Mouse (Mus musculus) CD4-positive, CD25-positive, alpha-beta regulatory T cell, adult 2 months (primary cell): Measurements from ENCODE around the gene Hist1h1c.

ENCODE experiments used
- DNase-seq: peaks from one replicate; pipeline ENCODE4 v3.0.0-alpha.2; 2012; ENCODE audit warnings: low read depth, low spot score

Gene Hist1h1c

DNA sequence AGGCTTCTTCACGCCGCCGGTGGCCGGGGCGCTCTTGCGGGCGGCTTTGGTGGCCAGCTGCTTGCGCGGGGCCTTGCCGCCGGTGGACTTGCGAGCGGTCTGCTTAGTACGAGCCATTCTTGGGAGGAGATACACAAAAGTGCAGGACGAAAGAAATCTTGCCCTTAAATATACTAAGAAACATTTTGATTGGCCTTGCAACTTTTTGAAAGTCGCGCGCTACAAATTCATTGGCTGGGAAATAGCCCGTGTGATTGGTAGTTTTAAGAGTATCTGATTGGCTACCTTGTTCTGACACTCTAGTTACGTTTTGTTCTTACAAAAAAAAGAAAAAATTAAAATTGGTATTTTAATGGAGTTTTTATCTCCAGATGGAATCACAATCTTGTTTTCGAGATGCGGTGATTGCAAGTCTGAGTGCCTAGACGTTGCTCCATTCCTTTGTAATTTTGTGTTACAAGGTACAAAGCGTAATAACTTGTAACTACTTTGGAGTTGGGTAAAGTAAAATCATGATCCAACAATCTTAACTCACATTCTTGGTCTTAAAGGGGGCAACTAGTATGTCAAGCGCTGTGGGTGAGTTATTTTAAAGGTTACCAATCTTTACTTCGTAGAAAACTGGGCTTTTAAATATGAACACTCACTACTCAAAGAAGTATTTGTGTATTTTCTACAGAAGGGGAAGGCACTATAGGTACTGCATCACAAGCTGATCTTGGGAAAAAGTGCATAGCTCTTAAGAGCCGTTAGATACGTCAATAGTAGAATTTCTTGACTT, 7.0 kb downstream of the Hist1h1c start, which contains the start of gene Hist1h3c:
Gene Hist1h3c (minus strand): TSS at position 222 of the 781 bp plus-strand sequence.
- DNase-seq, result peak; percentile 91

- peak; percentile 87 for DNase-seq
Observed at GRCm38 (mm10) chr13:23746201-23747080, 7.8 kb downstream of the Hist1h1c start, which contains the start of gene Hist1h2bb. Gene Hist1h2bb, plus strand, starts transcription at chr13:23746734.

GRCm38 (mm10) chr13:23747081-23747891, 8.7 kb downstream of the Hist1h1c start:
- peak; percentile 31 for DNase-seq

DNA sequence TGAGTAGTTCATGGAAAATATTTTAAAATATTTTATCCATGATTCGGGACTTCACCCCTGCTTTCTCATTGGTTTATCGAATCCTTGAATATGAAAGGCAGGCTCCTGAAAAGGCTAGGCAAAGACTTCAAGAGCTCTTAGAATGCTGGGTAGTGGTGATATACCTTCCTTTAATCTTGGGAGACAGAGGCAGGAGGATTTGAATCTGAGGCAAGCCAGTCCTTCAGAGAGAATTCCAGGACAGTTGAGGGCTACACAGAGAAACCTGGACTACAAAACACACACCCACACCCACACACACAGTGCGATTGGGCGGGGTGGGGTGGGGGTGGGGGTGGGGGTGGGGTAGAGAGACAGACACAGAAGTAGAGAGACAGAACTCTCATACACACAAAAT, 9.3 kb downstream of the Hist1h1c start:
- DNase-seq, result no peak

GRCm38 (mm10) chr13:23749563-23750121, 11.0 kb downstream of the Hist1h1c start:
- DNase-seq, result no peak

GRCm38 (mm10) chr13:23750839-23751477, 12.3 kb downstream of the Hist1h1c start, which contains the start of gene Hist1h2ab:
Gene Hist1h2ab, plus strand, starts transcription at chr13:23751126.
- peak; percentile 66 for DNase-seq

DNA sequence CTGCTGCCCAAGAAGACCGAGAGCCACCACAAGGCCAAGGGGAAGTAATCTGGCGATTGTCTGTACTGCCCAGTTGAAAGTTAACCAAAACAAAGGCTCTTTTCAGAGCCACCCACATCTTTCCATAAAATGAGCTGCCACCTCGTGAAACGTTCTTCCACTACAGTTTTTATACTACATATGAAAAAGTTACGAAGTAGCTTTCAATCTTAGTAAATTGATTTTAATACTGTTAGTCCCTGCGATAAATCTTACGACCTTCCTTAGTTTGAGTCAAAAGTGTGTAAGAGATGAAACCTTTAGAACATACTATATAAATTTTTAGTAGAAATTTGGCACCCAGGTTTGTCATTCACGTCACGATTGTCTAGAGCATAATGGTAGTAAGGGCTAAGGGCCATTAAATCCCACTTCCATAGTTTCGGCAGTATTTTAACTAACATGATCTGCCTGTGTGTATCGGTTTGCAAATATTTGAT, 12.9 kb downstream of the Hist1h1c start:
- peak; percentile 29 for DNase-seq

DNA sequence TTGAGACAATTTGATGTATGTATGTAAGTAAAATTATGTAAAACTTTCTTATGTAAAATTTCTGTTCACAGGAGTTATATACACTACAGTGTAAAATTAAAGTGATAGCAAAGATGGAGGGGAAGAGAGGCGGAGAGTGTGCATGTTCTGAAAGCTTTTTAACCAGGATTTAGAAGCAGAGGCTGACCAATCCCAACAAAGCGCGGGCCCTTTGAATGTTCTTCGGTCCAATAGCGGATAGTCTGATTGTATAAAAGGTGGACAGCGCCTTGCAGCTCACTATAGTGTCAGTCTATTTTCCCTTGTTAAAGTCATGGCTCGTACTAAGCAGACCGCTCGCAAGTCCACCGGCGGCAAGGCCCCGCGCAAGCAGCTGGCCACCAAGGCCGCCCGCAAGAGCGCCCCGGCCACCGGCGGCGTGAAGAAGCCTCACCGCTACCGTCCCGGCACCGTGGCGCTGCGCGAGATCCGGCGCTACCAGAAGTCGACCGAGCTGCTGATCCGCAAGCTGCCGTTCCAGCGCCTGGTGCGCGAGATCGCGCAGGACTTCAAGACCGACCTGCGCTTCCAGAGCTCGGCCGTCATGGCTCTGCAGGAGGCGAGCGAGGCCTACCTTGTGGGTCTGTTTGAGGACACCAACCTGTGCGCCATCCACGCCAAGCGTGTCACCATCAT, 13.6 kb downstream of the Hist1h1c start, which contains the start of gene Hist1h3b:
Gene Hist1h3b (plus strand): TSS at position 201 of the 675 bp plus-strand sequence.
- DNase-seq, result peak; percentile 85

GRCm38 (mm10) chr13:23752742-23753172, 14.1 kb downstream of the Hist1h1c start:
- no peak for DNase-seq

DNA sequence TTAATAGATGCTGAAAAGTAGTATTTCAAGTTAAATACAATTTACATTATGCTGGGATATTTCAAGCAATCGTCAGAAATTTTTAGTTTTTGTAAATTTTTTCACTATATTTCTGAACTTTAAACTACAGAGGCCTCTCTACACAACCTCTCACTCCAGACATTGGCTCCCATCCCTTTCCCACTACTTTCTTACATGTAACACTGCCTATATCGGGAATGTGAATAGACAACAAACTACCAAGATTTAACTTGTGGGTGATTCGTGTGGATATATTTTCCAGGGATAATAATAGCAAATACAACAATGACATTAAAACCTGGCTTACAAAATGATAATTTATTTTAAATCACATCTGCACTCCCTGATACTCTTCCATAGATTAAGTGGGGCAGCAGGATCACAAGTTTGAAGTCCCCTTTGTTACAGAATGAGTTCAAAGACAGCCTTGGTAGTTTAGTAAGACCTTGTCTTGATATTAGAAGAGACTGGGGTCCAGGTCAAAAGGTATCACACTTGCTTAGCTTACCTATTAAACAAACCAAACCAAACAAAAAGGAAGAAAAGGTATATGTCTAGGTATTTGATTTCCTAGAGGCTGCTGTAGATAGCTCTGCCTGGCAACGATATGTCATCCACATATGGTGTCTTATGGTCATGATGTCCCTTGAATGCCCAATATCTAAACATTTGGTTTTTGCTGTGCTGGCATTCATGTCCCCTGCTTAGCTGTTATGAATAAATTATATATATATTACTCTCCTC, 14.9 kb downstream of the Hist1h1c start:
- DNase-seq, result no peak

DNA sequence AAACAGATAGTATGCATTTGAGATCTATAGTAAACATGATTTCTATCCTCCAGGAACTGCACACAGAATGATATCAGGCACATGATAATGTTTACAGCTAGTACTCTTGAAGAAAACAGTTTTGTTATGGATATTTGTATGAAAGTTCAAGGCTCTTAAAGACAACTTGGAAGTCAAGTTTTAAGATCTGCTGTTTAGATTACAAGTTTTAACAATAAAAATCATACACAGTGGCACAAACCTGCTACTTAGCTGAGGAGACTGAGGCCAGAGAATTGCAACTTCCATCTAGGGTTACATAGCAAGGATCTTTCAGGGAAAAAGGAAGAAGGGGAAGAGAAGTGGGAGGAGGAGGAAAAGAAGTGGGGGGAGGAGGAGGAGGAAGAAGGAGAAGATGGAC, 16.4 kb downstream of the Hist1h1c start:
- no peak for DNase-seq

DNA sequence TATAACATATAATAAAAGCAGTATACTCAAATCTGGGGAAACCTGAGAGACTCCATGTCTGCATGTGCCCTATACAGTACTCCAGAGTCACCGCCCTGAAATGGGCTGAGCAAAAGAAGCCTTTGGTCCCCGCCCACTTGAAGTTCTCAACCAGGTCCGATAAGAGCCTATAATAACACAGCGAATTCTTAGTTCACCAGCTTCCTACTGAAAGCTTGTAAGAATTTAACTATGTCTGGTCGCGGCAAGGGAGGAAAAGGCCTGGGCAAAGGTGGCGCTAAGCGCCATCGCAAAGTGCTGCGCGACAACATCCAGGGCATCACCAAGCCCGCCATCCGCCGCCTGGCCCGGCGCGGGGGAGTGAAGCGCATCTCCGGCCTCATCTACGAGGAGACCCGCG, 18.2 kb downstream of the Hist1h1c start, which contains the start of gene Hist1h4b:
Gene Hist1h4b (plus strand): TSS at position 224 of the 400 bp plus-strand sequence.
- peak; percentile 92 for DNase-seq

GRCm38 (mm10) chr13:23757211-23757773, 18.7 kb downstream of the Hist1h1c start:
- peak; percentile 47 for DNase-seq

- DNase-seq, result no peak
Observed at GRCm38 (mm10) chr13:23757921-23758320, 19.3 kb downstream of the Hist1h1c start.

- no peak for DNase-seq
Observed at GRCm38 (mm10) chr13:23759251-23759771, 20.7 kb downstream of the Hist1h1c start.

GRCm38 (mm10) chr13:23759916-23760239, 21.3 kb downstream of the Hist1h1c start:
- DNase-seq, result no peak

DNA sequence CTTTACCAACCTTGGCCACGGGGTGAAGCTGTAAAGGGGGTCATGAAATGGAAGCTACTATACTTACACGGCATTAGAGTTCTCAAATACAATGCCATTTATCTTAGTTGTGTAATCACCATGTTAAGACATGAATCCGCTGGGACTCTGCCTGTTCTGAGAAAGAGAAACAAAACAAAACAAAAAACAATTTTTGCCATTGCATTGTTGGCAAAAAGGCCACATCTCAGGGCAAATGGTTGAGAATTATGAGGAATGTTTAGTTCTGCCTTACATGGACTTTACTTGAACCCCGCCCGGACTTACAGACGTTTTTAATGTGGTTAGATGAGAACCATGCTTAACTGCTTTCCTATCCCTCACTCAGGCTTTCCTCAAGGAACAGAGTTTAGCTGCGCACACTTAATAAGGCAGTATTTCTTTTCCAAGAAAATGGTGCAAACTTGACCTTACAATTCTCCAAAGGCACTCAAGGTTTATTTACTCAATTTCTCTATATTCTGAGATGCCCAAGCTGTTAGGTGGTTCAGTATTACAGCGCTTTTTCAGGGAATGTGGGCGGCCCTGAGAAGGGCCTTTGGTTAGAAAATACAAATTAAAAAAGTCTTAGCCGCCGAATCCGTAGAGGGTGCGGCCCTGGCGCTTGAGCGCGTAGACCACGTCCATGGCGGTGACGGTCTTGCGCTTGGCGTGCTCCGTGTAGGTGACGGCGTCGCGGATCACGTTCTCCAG, 21.8 kb downstream of the Hist1h1c start:
- peak; percentile 53 for DNase-seq
